Mouse (Mus musculus) embryonic facial prominence, embryonic 12.5 days (tissue): ENCODE data around the gene Senp7. TPM values are rescaled to one million over a fixed set of nuclear protein-coding genes. Genes with fewer than 3 reads are reported as not detected.

Experiments used
- microRNA-seq: library from miRNA; unstranded; fragments of <30 nt; microRNA quantifications from one replicate; pipeline ENCODE4, GENCODE M21; 2017
- polyA plus RNA-seq: library from polyadenylated mRNA; unstranded; fragments of >200 nt; fragmentation: Nextera tagmentation; extraction: Ambion mirVana; gene quantifications from 2 replicates; pipeline ENCODE4 v1.2.1, GENCODE M21; 2016

Senp7 gene
- polyA plus RNA-seq, 1 experiment from 2014 or later = 45.4 TPM

Small RNA genes lying within 50 kb of the gene (microRNA-seq; reads per million reads assigned to microRNA genes)
- not detected for gene Gm24047

Other genes with a start within 250 kb of the Senp7 start
- 4.2 and 4.8 TPM in 2 replicates for gene Nfkbiz, start 209.4 kb upstream of the Senp7 start, polyA plus RNA-seq
- 0.83 and 1.2 TPM in 2 replicates for gene Nxpe3, start 153.1 kb upstream of the Senp7 start, polyA plus RNA-seq
- 13.3 and 16.3 TPM in 2 replicates for gene Cep97, start 113.5 kb upstream of the Senp7 start, polyA plus RNA-seq
- gene Rpl24, start 82.1 kb upstream of the Senp7 start, polyA plus RNA-seq = 795 and 800 TPM in 2 replicates
- gene Zbtb11, start 74.5 kb upstream of the Senp7 start, polyA plus RNA-seq = 22.6 and 23.3 TPM in 2 replicates
- gene Pcnp, start 18.6 kb upstream of the Senp7 start, polyA plus RNA-seq = 263 and 281 TPM in 2 replicates
- gene Trmt10c, start 10.5 kb upstream of the Senp7 start, polyA plus RNA-seq = 28.5 and 31.5 TPM in 2 replicates
- gene Impg2, start 156.0 kb downstream of the Senp7 start, polyA plus RNA-seq = 0.19 and 0.33 TPM in 2 replicates